Mouse (Mus musculus) limb, embryonic 14.5 days (tissue): ENCODE data around the gene Pou6f1. TPM values are rescaled to one million over a fixed set of nuclear protein-coding genes. Genes with fewer than 3 reads are reported as not detected.

ENCODE experiments used
- ATAC-seq: fragments of 200-750 bp; cut with Nextera tagmentation; 2 replicates; pipeline ENCODE4 v1.8.0; 2017; ENCODE audit warnings: low read depth, moderate number of reproducible peaks, moderate TSS enrichment; ENCODE audit not compliant: low FRiP score
- DNase-seq: peaks from one replicate; pipeline ENCODE4 v3.0.0-alpha.2; 2015; ENCODE audit warnings: low spot score
- H3K27ac ChIP-seq: fragments of 300-500 bp; sonication (generic); replicated peaks from 2 replicates; pipeline ENCODE4 v1.5.1; 2014; ENCODE audit warnings: low read depth, mild to moderate bottlenecking, low read length, moderate library complexity, mixed read lengths
- H3K27me3 ChIP-seq: fragments of 300-500 bp; sonication (generic); 2 replicates; pipeline ENCODE4 v1.6.1; 2014; ENCODE audit warnings: low read length, mixed read lengths; ENCODE audit not compliant: control insufficient read depth, insufficient read depth
- H3K36me3 ChIP-seq: fragments of 300-500 bp; sonication (generic); 2 replicates; pipeline ENCODE4 v1.6.1; 2014; ENCODE audit warnings: mild to moderate bottlenecking, low read length, moderate library complexity, mixed read lengths; ENCODE audit not compliant: control insufficient read depth, insufficient read depth
- H3K4me1 ChIP-seq: fragments of 300-500 bp; sonication (generic); 2 replicates; pipeline ENCODE4 v1.6.1; 2014; ENCODE audit warnings: antibody characterized with exemption, low read length, mixed read lengths; ENCODE audit not compliant: control insufficient read depth, insufficient read depth
- H3K4me2 ChIP-seq: fragments of 300-500 bp; sonication (generic); replicated peaks from 2 replicates; pipeline ENCODE4 v1.6.1; 2014; ENCODE audit warnings: low read depth, mild to moderate bottlenecking, low read length, moderate library complexity; ENCODE audit not compliant: severe bottlenecking
- H3K4me3 ChIP-seq: fragments of 300-500 bp; sonication (generic); replicated peaks from 2 replicates; pipeline ENCODE4 v1.5.1; 2014; ENCODE audit warnings: low read length
- H3K9ac ChIP-seq: fragments of 300-500 bp; sonication (generic); 2 replicates; pipeline ENCODE4 v1.6.1; 2014; ENCODE audit warnings: mild to moderate bottlenecking, low read depth, low read length, moderate library complexity; ENCODE audit not compliant: severe bottlenecking
- H3K9me3 ChIP-seq: fragments of 300-500 bp; sonication (generic); 2 replicates; pipeline ENCODE4 v1.6.1; 2016; ENCODE audit warnings: low read length; ENCODE audit not compliant: control insufficient read depth
- POLR2A ChIP-seq: fragments of 200-500 bp; IDR thresholded peaks from 2 replicates; pipeline ENCODE4 v1.8.0; 2012; ENCODE audit warnings: inconsistent platforms, mild to moderate bottlenecking, moderate library complexity, borderline replicate concordance; ENCODE audit not compliant: insufficient read depth, insufficient read length; ENCODE audit errors: extremely low read depth
- WGBS: fragments of 180-500 bp; shearing (Covaris S2); extraction: QIAGEN DNeasy Blood & Tissue Kit; methylation state at CpG from one replicate; pipeline ENCODE4 v1.1.7; 2014; 5-methylcytosine and 5-hydroxymethylcytosine counted together
- polyA plus RNA-seq, 2 experiments: library from polyadenylated mRNA; depleted of rRNA in 1 of 2; stranded (reverse) in 1 of 2; unstranded in 1 of 2; fragments of >200 nt; fragmentation: Nextera tagmentation in 1 of 2; extraction: Ambion mirVana in 1 of 2; gene quantifications; 2 replicates each; pipeline versions ENCODE4 v1.2.1 to v1.2.3; 2012 to 2014

Gene Pou6f1
- polyA plus RNA-seq, 2 experiments: 9.8 to 24.9 TPM

DNA sequence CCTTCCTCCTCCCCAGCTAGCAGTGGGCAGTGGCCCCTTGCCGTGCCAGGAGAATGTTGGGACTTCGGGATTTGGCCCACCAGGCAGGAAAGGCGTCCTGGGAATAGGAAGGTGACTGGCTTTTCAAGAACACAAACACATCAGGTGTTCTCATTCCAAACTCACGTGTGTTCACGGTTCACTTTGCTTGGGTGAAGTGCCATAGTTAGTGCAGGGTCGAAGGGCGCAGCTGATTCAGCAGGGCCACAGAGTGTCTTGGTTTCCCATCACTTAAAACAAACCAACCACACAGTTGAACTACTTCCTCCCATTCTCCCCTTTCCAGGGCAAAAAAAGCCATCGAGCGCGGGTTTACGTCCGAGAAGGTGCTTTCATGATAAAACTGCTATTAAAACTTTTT is 24.4 kb downstream of the Pou6f1 start:
- no peaks in the 10 kb centered on the region for H3K27me3 ChIP-seq
- no peaks in the 10 kb centered on the region for H3K9me3 ChIP-seq
- H3K9ac ChIP-seq: no peak overlapping the region
- WGBS: 89% methylated on average over 12 of the region's 12 CpGs
- no peak overlapping the region for H3K4me2 ChIP-seq
- no peaks in the 10 kb centered on the region; the same call in 1 of the 2 replicates for H3K36me3 ChIP-seq
- no peak for TF ChIP-seq POLR2A
- DNase-seq (no peak), ATAC-seq (no peak)
- H3K27ac ChIP-seq: no peak overlapping the region
- H3K4me1 ChIP-seq: peaks cover 21% of the 10 kb centered on the region
- H3K4me3 ChIP-seq: no peak overlapping the region

DNA sequence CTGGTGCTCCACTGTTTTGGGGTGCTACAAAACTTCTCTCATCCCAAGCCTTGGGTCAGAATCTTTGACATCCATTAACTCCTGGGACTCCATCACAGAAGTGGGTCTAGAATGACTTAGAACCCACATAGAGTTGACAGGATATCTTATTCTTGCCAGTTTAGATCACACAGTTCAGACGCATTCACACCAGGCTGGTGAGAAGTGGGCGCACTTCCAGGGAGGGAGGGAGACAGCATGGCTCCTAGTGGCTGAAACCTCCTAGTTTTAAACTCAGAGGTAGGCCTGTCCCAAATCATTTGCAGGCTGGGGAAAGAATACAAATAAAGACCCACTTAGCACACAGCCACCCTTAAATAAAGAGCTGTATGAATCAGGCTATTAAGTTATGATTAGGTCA is 25.4 kb downstream of the Pou6f1 start:
- Histone ChIP-seq H3K4me2 (no peak overlapping the region), H3K4me3 (no peak overlapping the region), H3K27me3 (no peaks in the 10 kb centered on the region), H3K9me3 (no peaks in the 10 kb centered on the region), H3K9ac (no peak overlapping the region), H3K27ac (0 out of 2 replicates have a peak overlapping the region, but pooled peaks have one; percentile 16), H3K36me3 (no peaks in the 10 kb centered on the region), H3K4me1 (peaks cover 21% of the 10 kb centered on the region)
- WGBS: 65% methylated on average over 2 of the region's 2 CpGs
- no peak for TF ChIP-seq POLR2A
- no peak for ATAC-seq
- DNase-seq: no peak

DNA sequence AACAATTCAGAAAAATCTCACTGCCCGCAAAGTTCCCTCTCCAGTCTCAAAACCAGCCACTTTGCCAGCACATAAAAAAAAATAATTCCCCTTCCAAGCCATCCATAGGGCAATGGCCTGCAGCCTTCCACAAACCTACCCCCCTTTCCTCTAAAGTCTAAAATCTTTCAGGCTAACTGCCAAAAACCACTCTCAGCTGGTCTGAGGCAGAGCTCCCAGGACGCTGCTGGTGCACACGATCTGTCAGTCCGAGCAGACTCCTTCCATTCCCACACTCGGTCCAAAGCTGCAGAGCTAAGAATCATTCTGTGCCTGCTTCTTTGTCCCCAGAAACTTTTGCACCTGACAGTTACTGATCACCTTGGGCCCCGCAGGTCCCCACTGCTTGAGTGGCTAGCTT is 25.8 kb downstream of the Pou6f1 start:
- no peak for TF ChIP-seq POLR2A
- Histone ChIP-seq H3K4me3 (no peak overlapping the region), H3K9ac (0 out of 2 replicates have a peak overlapping the region, but pooled peaks have one; percentile 3), H3K27ac (0 out of 2 replicates have a peak overlapping the region, but pooled peaks have one; percentile 16), H3K4me1 (peaks cover 21% of the 10 kb centered on the region), H3K4me2 (peak overlapping the region; percentile 2; the same call in 1 of the 2 replicates), H3K27me3 (no peaks in the 10 kb centered on the region), H3K36me3 (no peaks in the 10 kb centered on the region), H3K9me3 (no peaks in the 10 kb centered on the region)
- DNase-seq (peak; percentile 75), ATAC-seq (no peak)
- WGBS: 32% methylated on average over 6 of the region's 6 CpGs

DNA sequence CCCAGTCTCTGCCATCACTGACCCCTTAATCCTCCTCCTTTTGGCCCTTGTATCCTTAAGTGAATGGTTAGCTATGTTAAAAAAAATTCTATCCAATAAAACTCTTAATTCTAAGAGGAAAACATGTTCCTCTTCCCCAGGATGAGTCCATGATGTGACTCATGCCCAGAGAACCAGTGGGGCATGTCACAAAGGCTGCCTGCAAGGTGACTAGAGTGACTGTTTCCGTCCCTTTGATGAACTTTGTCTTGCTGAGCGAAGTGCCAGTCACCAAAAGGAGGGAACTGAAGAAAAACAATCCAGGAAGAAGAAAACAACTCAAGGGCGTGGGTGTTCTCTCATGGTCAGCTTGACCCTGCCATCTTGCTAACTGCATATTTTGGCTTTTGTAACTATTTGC is 30.5 kb downstream of the Pou6f1 start:
- Histone ChIP-seq H3K4me1 (peaks cover 14% of the 10 kb centered on the region), H3K9me3 (no peaks in the 10 kb centered on the region), H3K4me3 (no peak overlapping the region), H3K36me3 (no peaks in the 10 kb centered on the region), H3K27me3 (no peaks in the 10 kb centered on the region), H3K9ac (no peak overlapping the region), H3K4me2 (no peak overlapping the region), H3K27ac (no peak overlapping the region)
- 67% methylated on average over 3 of the region's 3 CpGs for WGBS
- no peak for DNase-seq
- no peak for ATAC-seq
- TF ChIP-seq POLR2A: no peak

DNA sequence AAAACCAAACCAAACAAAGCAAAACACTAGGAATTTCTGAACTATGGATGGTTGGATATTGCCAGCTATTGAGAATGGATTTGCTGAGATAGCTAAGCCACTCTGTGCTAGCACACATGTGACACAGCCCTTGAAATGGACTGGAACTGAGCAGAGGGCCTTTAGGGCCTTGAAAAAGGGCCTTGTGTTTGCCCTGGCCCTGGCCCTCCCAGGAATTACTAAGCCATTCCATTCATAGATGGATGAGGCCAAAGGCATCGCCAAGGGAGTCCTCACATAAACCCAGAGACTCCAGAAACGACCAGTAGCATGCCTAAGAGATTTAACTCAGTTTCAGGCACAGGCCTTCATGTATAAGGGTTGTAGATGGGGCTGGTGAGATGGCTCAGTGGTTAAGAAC is 33.3 kb downstream of the Pou6f1 start:
- Histone ChIP-seq H3K27ac (no peak overlapping the region), H3K4me1 (no peaks in the 10 kb centered on the region), H3K9me3 (no peaks in the 10 kb centered on the region), H3K36me3 (no peaks in the 10 kb centered on the region), H3K27me3 (no peaks in the 10 kb centered on the region), H3K4me3 (no peak overlapping the region), H3K4me2 (no peak overlapping the region), H3K9ac (no peak overlapping the region)
- TF ChIP-seq POLR2A: no peak
- DNase-seq (no peak), ATAC-seq (no peak)
- WGBS: 66% methylated on average over 2 of the region's 2 CpGs
